Mouse (Mus musculus) limb, embryonic 13.5 days (tissue): ENCODE measurements around the gene Cwf19l1. TPM values are rescaled to one million over a fixed set of nuclear protein-coding genes. Genes with fewer than 3 reads are reported as not detected.

Experiments
- ATAC-seq: fragments of 200-750 bp; cut with Nextera tagmentation; 2 replicates; pipeline ENCODE4 v1.8.0; 2017; ENCODE audit warnings: low read depth, moderate number of reproducible peaks, moderate TSS enrichment; ENCODE audit not compliant: low FRiP score
- H3K27ac ChIP-seq: fragments of 300-500 bp; sonication (generic); 2 replicates; pipeline ENCODE4 v1.5.1; 2015; ENCODE audit warnings: inconsistent platforms, mild to moderate bottlenecking, moderate library complexity
- H3K27me3 ChIP-seq: fragments of 300-500 bp; sonication (generic); 2 replicates; pipeline ENCODE4 v1.6.1; 2015; ENCODE audit warnings: mild to moderate bottlenecking, inconsistent platforms
- H3K36me3 ChIP-seq: fragments of 300-500 bp; sonication (generic); 2 replicates; pipeline ENCODE4 v1.6.1; 2015; ENCODE audit warnings: inconsistent platforms, mild to moderate bottlenecking, moderate library complexity
- H3K4me1 ChIP-seq: fragments of 300-500 bp; sonication (generic); 2 replicates; pipeline ENCODE4 v1.6.1; 2015; ENCODE audit warnings: inconsistent platforms
- H3K4me2 ChIP-seq: fragments of 300-500 bp; sonication (generic); replicated peaks from 2 replicates; pipeline ENCODE4 v1.6.1; 2015; ENCODE audit warnings: inconsistent platforms, mild to moderate bottlenecking, moderate library complexity
- H3K4me3 ChIP-seq: fragments of 300-500 bp; sonication (generic); 2 replicates; pipeline ENCODE4 v1.5.1; 2015; ENCODE audit warnings: moderate library complexity, mild to moderate bottlenecking, inconsistent platforms
- H3K9ac ChIP-seq: fragments of 300-500 bp; sonication (generic); 2 replicates; pipeline ENCODE4 v1.6.1; 2015; ENCODE audit warnings: mild to moderate bottlenecking, inconsistent platforms
- H3K9me3 ChIP-seq: fragments of 300-500 bp; sonication (generic); 2 replicates; pipeline ENCODE4 v1.6.1; 2016; ENCODE audit warnings: inconsistent platforms
- WGBS: fragments of 180-500 bp; shearing (Covaris S2); methylation state at CpG from one replicate; pipeline ENCODE4 v1.1.7; 2015; 5-methylcytosine and 5-hydroxymethylcytosine counted together
- polyA plus RNA-seq: library from polyadenylated mRNA; unstranded; fragments of >200 nt; fragmentation: Nextera tagmentation; extraction: Ambion mirVana; gene quantifications from 2 replicates; pipeline ENCODE4 v1.2.1, GENCODE M21; 2015

Cwf19l1 gene
- polyA plus RNA-seq, 1 experiment from 2014 or later, result 33.9 TPM

DNA sequence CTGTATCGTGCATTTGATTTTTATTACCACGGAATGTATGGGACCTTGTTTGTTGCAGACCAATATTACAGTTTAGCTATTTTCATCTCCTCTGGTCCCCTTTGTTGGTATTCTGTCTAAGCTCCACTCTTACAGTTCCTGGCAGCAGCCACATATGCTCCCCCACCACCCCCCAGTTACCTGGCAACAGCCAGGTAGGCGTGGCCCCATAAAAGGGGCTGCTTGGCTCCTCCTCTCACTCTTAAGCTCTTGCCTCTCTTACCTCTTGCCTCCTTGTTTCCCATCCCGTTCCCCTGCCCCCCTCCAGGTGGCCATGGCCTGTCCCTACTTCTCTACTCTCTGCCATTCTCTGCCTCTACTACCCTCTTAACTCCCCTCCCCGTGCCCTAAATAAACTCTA, 64.5 kb downstream of the Cwf19l1 start:
- Histone ChIP-seq H3K27ac (peak overlapping the region; percentile 22; the same call in 1 of the 2 replicates), H3K4me1 (peaks cover 32% of the 10 kb centered on the region), H3K4me2 (peak overlapping the region; percentile 19), H3K36me3 (peaks cover 14% of the 10 kb centered on the region), H3K4me3 (no peak overlapping the region), H3K9ac (no peak overlapping the region; the same call in 1 of the 2 replicates), H3K9me3 (no peaks in the 10 kb centered on the region), H3K27me3 (no peaks in the 10 kb centered on the region)
- 47% methylated on average over 5 of the region's 5 CpGs for WGBS
- peak; percentile 46; the same call in 1 of the 2 replicates for ATAC-seq

DNA sequence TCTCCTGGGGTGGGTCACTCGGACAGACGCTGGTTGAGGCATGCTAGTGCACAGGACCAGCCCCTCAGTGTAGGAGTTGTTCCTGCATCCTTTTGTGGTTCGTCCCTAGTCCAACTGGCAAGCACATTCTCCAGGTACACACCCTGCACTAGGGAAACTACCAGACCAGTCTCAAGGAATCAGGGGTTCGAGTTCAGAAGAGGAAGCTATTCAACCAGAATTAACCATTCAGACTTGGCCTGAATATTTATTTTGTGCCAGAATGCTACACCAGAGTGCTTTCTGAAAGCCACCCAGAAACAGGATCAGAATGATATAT, 65.8 kb downstream of the Cwf19l1 start:
- no peaks in the 10 kb centered on the region for H3K9me3 ChIP-seq
- peaks cover 32% of the 10 kb centered on the region for H3K4me1 ChIP-seq
- peak overlapping the region; percentile 48; the same call in 1 of the 2 replicates for H3K27ac ChIP-seq
- peak overlapping the region; percentile 79 for H3K4me3 ChIP-seq
- peak overlapping the region; percentile 80 for H3K4me2 ChIP-seq
- peaks cover 4% of the 10 kb centered on the region for H3K36me3 ChIP-seq
- H3K27me3 ChIP-seq, result no peaks in the 10 kb centered on the region
- peak overlapping the region; percentile 86 for H3K9ac ChIP-seq
- no peak for ATAC-seq
- 13% methylated on average over 4 of the region's 4 CpGs for WGBS

DNA sequence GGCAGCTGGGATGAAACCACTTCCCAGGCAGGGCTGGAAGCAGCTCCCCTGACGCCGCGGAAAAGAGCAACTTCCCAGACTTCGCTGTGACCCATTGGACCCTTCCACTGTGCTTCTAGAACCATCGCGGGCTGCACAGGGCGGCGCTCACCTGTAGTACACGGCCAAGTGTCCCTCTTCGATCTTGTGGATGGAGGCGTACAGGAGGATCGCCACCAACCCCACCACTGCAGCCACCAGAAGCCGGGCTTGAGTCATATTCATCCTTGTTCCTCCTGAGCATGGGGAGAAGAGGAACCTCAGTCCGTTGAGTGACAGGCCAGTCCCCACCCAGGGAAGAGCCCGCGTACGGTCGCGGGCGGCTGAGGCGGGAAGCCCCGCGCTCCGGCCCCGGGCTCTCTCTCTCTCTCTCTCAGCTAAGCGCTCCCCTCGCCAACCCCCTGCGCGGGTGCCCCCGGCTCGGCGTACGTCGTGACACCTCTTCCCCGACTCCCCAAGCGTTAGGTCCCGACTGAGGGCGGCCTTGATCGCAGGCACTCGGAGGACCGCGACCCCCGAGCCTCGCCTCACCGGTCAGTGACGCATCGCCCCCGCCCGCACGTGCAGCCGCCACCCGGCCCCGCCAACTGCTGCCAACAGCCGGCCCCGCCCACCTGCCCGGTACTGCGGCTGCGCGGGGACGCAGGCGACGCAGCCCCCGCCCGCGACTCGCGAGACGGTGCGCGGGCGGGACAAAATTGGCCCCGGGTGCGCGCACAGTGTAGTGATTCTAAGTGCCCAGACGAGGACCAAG, 66.4 kb downstream of the Cwf19l1 start, which contains the start of gene Erlin1:
Erlin1 (minus strand) TSS at position 665 of the 793 bp plus-strand sequence.
- no peaks in the 10 kb centered on the region for H3K9me3 ChIP-seq
- H3K4me1 ChIP-seq, result peaks cover 32% of the 10 kb centered on the region
- H3K9ac ChIP-seq, result peak within 1 kb of the TSS; percentile 86
- under 1% methylated on average over 75 of the region's 75 CpGs for WGBS
- H3K4me2 ChIP-seq, result peak within 1 kb of the TSS; percentile 80
- H3K4me3 ChIP-seq, result peak within 1 kb of the TSS; percentile 79
- peak within 1 kb of the TSS; percentile 48; the same call in 1 of the 2 replicates for H3K27ac ChIP-seq
- H3K27me3 ChIP-seq, result no peaks in the 10 kb centered on the region
- ATAC-seq, result peak; percentile 92
- H3K36me3 ChIP-seq, result peaks cover 8% of the 10 kb centered on the region

DNA sequence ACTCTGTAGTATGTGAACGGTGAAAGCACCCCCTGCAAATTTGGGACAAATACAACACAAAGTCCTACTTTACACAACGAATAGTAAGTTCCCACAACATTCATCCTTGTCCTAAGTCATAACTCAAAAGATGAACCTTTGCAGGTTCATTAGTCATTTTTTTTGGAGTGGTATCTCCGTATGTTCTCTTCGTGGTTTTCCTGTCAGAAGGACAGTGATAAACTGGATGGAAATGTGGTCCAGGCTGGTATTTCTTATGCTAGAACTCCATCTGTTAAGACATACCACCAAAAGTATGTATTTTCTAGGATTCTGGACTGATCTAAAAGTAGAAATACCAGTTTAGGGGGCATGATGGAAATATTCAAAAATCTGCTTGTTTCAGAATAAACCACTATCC, 67.4 kb downstream of the Cwf19l1 start:
- no peaks in the 10 kb centered on the region for H3K9me3 ChIP-seq
- H3K4me3 ChIP-seq, result peak overlapping the region; percentile 79
- 85% methylated on average over 4 of the region's 4 CpGs for WGBS
- no peak for ATAC-seq
- peak overlapping the region; percentile 80 for H3K4me2 ChIP-seq
- H3K9ac ChIP-seq, result peak overlapping the region; percentile 86; the same call in 1 of the 2 replicates
- no peaks in the 10 kb centered on the region for H3K27me3 ChIP-seq
- H3K4me1 ChIP-seq, result peaks cover 32% of the 10 kb centered on the region
- peaks cover 16% of the 10 kb centered on the region for H3K36me3 ChIP-seq
- H3K27ac ChIP-seq, result no peak overlapping the region

DNA sequence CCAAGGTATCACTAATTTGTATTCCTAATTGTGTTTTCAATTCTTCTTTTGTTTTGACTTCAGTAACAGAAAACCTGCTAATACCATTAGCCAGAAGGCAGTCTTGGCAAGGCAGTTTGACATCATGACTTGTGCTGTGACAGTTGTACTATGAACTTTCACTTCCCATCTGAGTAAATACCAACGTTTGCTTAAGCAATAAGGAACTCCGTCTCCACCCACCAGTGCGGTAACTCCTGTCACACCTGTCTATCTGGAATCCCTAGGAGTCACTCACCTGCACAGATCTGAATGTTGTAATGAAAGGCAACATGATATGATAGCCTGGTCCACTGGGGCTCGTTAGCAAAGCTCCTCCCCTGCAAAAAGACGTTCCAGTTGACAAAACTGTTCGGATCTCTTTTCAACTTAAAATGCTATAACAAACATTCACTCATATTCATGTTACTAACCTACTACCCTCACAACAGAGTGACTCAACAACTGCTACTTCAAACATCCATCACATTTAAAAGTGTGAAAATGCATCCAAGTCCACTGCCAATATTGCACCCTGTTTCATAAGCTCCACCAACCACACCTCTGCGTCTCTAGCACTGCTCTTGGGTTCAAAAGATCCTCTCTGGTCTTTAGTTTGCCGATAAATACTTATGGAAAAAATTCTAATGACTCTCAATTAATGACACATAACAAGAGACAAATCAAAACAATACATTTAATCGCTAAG, 68.2 kb downstream of the Cwf19l1 start:
- ATAC-seq, result no peak
- no peaks in the 10 kb centered on the region for H3K27me3 ChIP-seq
- no peaks in the 10 kb centered on the region for H3K9me3 ChIP-seq
- 73% methylated on average over 9 of the region's 9 CpGs for whole genome bisulfite sequencing
- H3K4me1 ChIP-seq, result peaks cover 32% of the 10 kb centered on the region
- H3K27ac ChIP-seq, result no peak overlapping the region
- H3K36me3 ChIP-seq, result peaks cover 21% of the 10 kb centered on the region
- no peak overlapping the region for H3K9ac ChIP-seq
- H3K4me3 ChIP-seq, result no peak overlapping the region
- peak overlapping the region; percentile 26 for H3K4me2 ChIP-seq

DNA sequence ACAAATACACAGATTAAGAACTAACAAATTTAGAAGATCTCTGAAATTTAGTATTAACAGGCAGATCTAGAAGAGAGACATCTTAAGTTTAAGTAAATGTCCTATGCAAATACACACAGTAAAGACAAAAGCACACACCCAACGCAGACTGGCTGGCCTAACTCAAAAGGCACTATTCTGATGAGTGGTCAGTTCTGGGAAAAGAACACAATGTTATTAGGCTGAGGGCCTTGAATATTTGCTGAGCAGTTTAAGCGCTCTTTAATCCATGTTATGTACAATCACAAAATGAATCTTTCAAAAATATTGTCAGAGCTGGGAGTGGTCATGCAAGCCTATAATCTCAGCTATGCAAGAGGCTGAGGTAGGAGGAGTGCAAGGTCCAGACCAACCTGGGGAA, 70.9 kb downstream of the Cwf19l1 start:
- no peaks in the 10 kb centered on the region for H3K9me3 ChIP-seq
- H3K4me3 ChIP-seq, result no peak overlapping the region
- ATAC-seq, result no peak
- no peaks in the 10 kb centered on the region for H3K27me3 ChIP-seq
- H3K27ac ChIP-seq, result no peak overlapping the region
- peaks cover 23% of the 10 kb centered on the region for H3K4me1 ChIP-seq
- WGBS, result 95% methylated on average over 2 of the region's 2 CpGs
- peaks cover 33% of the 10 kb centered on the region for H3K36me3 ChIP-seq
- no peak overlapping the region for H3K4me2 ChIP-seq
- no peak overlapping the region for H3K9ac ChIP-seq

DNA sequence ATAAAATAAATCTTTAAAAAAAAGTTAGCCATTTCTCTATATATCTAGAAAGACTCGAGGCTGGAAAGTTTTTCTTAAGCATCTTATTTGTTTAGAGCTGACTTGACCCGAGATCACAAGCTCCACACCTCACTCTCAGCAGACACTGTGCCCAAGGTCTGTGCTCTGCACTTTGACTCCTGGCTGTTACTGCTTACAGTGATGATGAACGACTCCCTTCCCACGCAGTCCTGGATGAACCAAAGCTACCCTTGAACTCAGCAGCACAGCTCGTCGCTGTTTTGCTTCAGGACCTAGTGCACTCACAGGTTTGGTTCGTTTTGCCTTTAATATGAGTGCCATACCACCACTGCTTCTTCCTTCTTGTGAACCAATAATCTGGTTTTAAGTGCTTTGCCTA, 71.9 kb downstream of the Cwf19l1 start:
- Histone ChIP-seq H3K9ac (no peak overlapping the region), H3K27me3 (no peaks in the 10 kb centered on the region), H3K4me1 (peaks cover 22% of the 10 kb centered on the region), H3K27ac (no peak overlapping the region), H3K4me2 (no peak overlapping the region), H3K4me3 (no peak overlapping the region), H3K36me3 (peaks cover 40% of the 10 kb centered on the region), H3K9me3 (no peaks in the 10 kb centered on the region)
- ATAC-seq, result no peak
- WGBS, result 89% methylated on average over 7 of the region's 7 CpGs

DNA sequence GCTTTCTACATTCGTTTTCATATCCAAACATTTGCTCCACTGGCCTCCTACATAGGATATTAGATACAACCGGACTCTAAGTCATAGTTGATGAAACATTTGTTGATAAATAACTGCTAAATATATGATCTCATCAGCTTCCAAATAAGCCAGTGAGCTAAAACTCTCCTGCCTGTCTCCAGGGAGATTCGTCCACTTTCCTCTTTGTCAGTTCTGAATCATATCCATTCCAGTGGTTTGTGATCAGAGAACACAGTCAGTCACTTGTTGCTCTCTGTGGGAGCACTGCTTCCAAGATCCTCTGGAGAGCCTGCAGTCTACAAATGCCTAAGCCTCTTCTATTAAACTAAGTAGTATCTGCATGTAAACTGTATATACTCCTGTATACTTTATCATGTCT, 75.5 kb downstream of the Cwf19l1 start:
- ATAC-seq, result no peak
- Histone ChIP-seq H3K27me3 (no peaks in the 10 kb centered on the region), H3K9ac (no peak overlapping the region), H3K4me2 (no peak overlapping the region), H3K27ac (no peak overlapping the region), H3K36me3 (peaks cover 63% of the 10 kb centered on the region), H3K4me3 (no peak overlapping the region), H3K9me3 (no peaks in the 10 kb centered on the region), H3K4me1 (no peaks in the 10 kb centered on the region)
- 83% methylated on average over 3 of the region's 3 CpGs for WGBS

Other genes with a start within 250 kb of the Cwf19l1 start
- 26.7 and 27.3 TPM in 2 replicates for gene Dnmbp, start 195.7 kb downstream of the Cwf19l1 start, polyA plus RNA-seq
- 0.15 and 0.46 TPM in 2 replicates for gene Cpn1, start 149.3 kb downstream of the Cwf19l1 start, polyA plus RNA-seq
- gene Cyp2c23, start 106.7 kb downstream of the Cwf19l1 start, polyA plus RNA-seq, result 0.14 and 0.15 TPM in 2 replicates
- 34.2 and 34.8 TPM in 2 replicates for gene Erlin1, start 66.1 kb downstream of the Cwf19l1 start, polyA plus RNA-seq
- 42.5 and 46.8 TPM in 2 replicates for gene Chuk, start 28.4 kb downstream of the Cwf19l1 start, polyA plus RNA-seq
- 96.2 and 96.4 TPM in 2 replicates for gene Bloc1s2, start 10.6 kb upstream of the Cwf19l1 start, polyA plus RNA-seq
- not detected in 2 replicates for gene Pkd2l1, start 56.6 kb upstream of the Cwf19l1 start, polyA plus RNA-seq
- gene Scd3, start 67.4 kb upstream of the Cwf19l1 start, polyA plus RNA-seq, result not detected in 2 replicates
- 197 and 219 TPM in 2 replicates for gene Scd2, start 157.8 kb upstream of the Cwf19l1 start, polyA plus RNA-seq
- 0.13 and 0.14 TPM in 2 replicates for gene Scd4, start 197.2 kb upstream of the Cwf19l1 start, polyA plus RNA-seq